Mouse (Mus musculus) forebrain, embryonic 16.5 days (tissue): Measurements from ENCODE around the gene Supt3. TPM values are rescaled to one million over a fixed set of nuclear protein-coding genes. Genes with fewer than 3 reads are reported as not detected.

Source experiments
- ATAC-seq: fragments of 200-750 bp; cut with Nextera tagmentation; 2 replicates; pipeline ENCODE4 v1.8.0; 2017; ENCODE audit warnings: mild to moderate bottlenecking, moderate library complexity
- H3K27ac ChIP-seq: fragments of 300-500 bp; sonication (generic); 2 replicates; pipeline ENCODE4 v1.5.1; 2014; ENCODE audit warnings: low read length, control low read depth
- H3K27me3 ChIP-seq: fragments of 300-500 bp; sonication (generic); replicated peaks from 2 replicates; pipeline ENCODE4 v1.6.1; 2014; ENCODE audit warnings: low read length; ENCODE audit not compliant: control insufficient read depth, insufficient read depth
- H3K36me3 ChIP-seq: fragments of 300-500 bp; sonication (generic); 2 replicates; pipeline ENCODE4 v1.6.1; 2014; ENCODE audit not compliant: control insufficient read depth, insufficient read depth
- H3K4me1 ChIP-seq: fragments of 300-500 bp; sonication (generic); replicated peaks from 2 replicates; pipeline ENCODE4 v1.6.1; 2014; ENCODE audit warnings: low read length; ENCODE audit not compliant: control insufficient read depth, insufficient read depth
- H3K4me2 ChIP-seq: fragments of 300-500 bp; sonication (generic); 2 replicates; pipeline ENCODE4 v1.6.1; 2014; ENCODE audit warnings: mild to moderate bottlenecking, low read length, control low read depth
- H3K4me3 ChIP-seq: fragments of 300-500 bp; sonication (generic); replicated peaks from 2 replicates; pipeline ENCODE4 v1.5.1; 2014; ENCODE audit warnings: mild to moderate bottlenecking, low read length, control low read depth
- H3K9ac ChIP-seq: fragments of 300-500 bp; sonication (generic); replicated peaks from 2 replicates; pipeline ENCODE4 v1.6.1; 2014; ENCODE audit warnings: low read depth, low read length, control low read depth
- H3K9me3 ChIP-seq: fragments of 300-500 bp; sonication (generic); 2 replicates; pipeline ENCODE4 v1.6.1; 2016; ENCODE audit warnings: low read length; ENCODE audit not compliant: control insufficient read depth
- WGBS: fragments of 180-500 bp; shearing (Covaris S2); extraction: QIAGEN DNeasy Blood & Tissue Kit; methylation state at CpG from one replicate; pipeline ENCODE4 v1.1.7; 2014; 5-methylcytosine and 5-hydroxymethylcytosine counted together
- polyA plus RNA-seq: library from polyadenylated mRNA; unstranded; fragments of >200 nt; fragmentation: Nextera tagmentation; extraction: Ambion mirVana; gene quantifications from 2 replicates; pipeline ENCODE4 v1.2.1, GENCODE M21; 2015

Gene Supt3
- polyA plus RNA-seq, 1 experiment from 2014 or later: 20.5 TPM

DNA sequence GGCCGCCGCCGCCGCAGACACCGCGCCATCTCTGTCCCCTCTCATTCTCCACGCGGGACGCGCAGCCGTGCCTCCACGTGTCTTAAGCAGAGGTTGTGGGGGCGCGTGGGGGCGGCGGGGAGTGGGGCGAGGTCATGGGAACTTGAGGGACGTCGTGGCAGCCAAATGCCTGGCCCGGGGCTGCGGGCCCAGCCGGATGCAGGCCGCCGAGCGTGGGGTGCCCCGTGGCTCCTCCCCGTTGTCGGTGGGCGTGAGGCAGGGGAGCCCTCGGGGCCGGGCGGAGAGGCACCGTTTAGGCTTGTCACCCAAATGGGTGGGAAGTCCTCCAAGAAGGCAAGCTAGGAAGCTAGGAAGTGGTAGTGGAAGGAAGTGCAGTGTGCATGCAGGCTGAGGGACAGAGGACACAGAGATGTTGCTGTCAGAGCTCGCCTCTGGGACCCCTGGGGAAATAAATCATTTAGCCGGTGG, 419 bp downstream of the Supt3 start:
- Histone ChIP-seq H3K36me3 (no peaks in the 10 kb centered on the region), H3K9ac (peak overlapping the region; percentile 99), H3K27me3 (no peaks in the 10 kb centered on the region), H3K4me3 (peak overlapping the region; percentile 96), H3K4me1 (peaks cover 7% of the 10 kb centered on the region), H3K9me3 (no peaks in the 10 kb centered on the region), H3K4me2 (peak overlapping the region; percentile 67), H3K27ac (peak overlapping the region; percentile 93)
- peak; percentile 86 for ATAC-seq
- 0% methylated on average over 29 of the region's 35 CpGs for WGBS

DNA sequence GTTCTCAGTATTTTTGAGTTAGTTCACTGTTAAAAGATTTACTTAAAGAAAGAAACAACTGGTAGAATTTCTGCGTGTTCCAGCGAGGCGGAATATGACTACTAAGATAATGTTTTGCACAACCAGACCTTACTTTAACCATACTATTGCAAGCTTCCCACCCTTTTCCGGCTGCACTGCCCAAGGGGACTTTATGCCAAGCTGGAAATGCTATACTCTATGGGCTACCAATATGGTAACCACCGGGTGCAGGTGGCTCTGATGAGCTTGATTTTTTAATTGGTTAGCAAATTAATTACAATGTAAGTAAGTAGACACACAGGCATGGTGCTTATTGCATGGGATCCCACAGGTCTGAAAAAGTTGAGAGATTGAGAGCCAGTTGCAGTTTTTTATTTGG, 1.2 kb downstream of the Supt3 start:
- H3K9me3 ChIP-seq: no peaks in the 10 kb centered on the region
- no peak overlapping the region; the same call in 1 of the 2 replicates for H3K4me3 ChIP-seq
- H3K4me1 ChIP-seq: peaks cover 7% of the 10 kb centered on the region
- H3K9ac ChIP-seq: no peak overlapping the region
- H3K4me2 ChIP-seq: peak overlapping the region; percentile 67
- no peak for ATAC-seq
- H3K36me3 ChIP-seq: no peaks in the 10 kb centered on the region
- H3K27ac ChIP-seq: no peak overlapping the region
- H3K27me3 ChIP-seq: no peaks in the 10 kb centered on the region
- 61% methylated on average over 5 of the region's 5 CpGs for WGBS

GRCm38 (mm10) chr17:44780353-44780752, 3.4 kb downstream of the Supt3 start:
- 74% methylated on average over 4 of the region's 4 CpGs for WGBS
- no peak for ATAC-seq

GRCm38 (mm10) chr17:44782366-44782765, 5.4 kb downstream of the Supt3 start:
- no peak overlapping the region for H3K4me3 ChIP-seq
- H3K9me3 ChIP-seq: no peaks in the 10 kb centered on the region
- no peak for ATAC-seq
- H3K4me2 ChIP-seq: no peak overlapping the region
- peaks cover 7% of the 10 kb centered on the region; the same call in 1 of the 2 replicates for H3K4me1 ChIP-seq
- no peak overlapping the region for H3K9ac ChIP-seq
- no peak overlapping the region for H3K27ac ChIP-seq
- H3K36me3 ChIP-seq: no peaks in the 10 kb centered on the region
- 88% methylated on average over 4 of the region's 4 CpGs for WGBS
- H3K27me3 ChIP-seq: no peaks in the 10 kb centered on the region

More at GRCm38 (mm10) chr17:44780353-44780752, 3.4 kb downstream of the Supt3 start:
- Histone ChIP-seq H3K36me3 (no peaks in the 10 kb centered on the region), H3K4me3 (no peak overlapping the region), H3K27me3 (no peaks in the 10 kb centered on the region), H3K27ac (no peak overlapping the region), H3K9me3 (no peaks in the 10 kb centered on the region), H3K4me2 (no peak overlapping the region), H3K9ac (no peak overlapping the region), H3K4me1 (peaks cover 7% of the 10 kb centered on the region)

DNA sequence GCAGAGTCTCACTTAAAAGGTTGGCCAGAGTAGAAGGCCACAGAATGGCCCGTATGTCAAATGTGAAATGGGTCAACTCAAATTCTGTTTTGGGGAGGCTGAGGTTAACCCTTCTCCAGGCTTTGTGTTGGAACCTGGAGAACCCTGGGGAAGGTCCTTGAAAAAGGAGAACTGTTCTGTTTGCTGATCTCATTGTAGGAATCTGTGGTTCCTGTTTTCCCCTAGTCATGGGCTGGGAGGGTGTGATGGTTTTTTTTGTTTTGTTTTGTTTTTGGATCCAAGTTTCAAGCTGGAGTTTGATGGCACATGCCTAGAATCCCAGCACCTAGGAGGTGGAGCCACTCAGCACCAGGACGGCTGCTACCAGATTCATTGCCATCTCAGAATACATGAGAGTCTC, 6.2 kb downstream of the Supt3 start:
- Histone ChIP-seq H3K27me3 (no peaks in the 10 kb centered on the region), H3K9me3 (no peaks in the 10 kb centered on the region), H3K36me3 (no peaks in the 10 kb centered on the region), H3K9ac (no peak overlapping the region), H3K4me1 (peaks cover 2% of the 10 kb centered on the region; the same call in 1 of the 2 replicates), H3K27ac (no peak overlapping the region), H3K4me2 (no peak overlapping the region), H3K4me3 (no peak overlapping the region)
- no peak for ATAC-seq
- WGBS: 88% methylated on average over 2 of the region's 2 CpGs

GRCm38 (mm10) chr17:44788982-44789747, 12.2 kb downstream of the Supt3 start:
- H3K9ac ChIP-seq: no peak overlapping the region
- no peak for ATAC-seq
- no peak overlapping the region for H3K4me2 ChIP-seq
- 47% methylated on average over 5 of the region's 5 CpGs for WGBS
- H3K27me3 ChIP-seq: no peaks in the 10 kb centered on the region
- no peak overlapping the region for H3K4me3 ChIP-seq
- no peak overlapping the region for H3K27ac ChIP-seq
- no peaks in the 10 kb centered on the region for H3K9me3 ChIP-seq
- H3K4me1 ChIP-seq: no peaks in the 10 kb centered on the region
- no peaks in the 10 kb centered on the region for H3K36me3 ChIP-seq

- no peak overlapping the region for H3K4me2 ChIP-seq
- no peaks in the 10 kb centered on the region for H3K36me3 ChIP-seq
- H3K4me3 ChIP-seq: no peak overlapping the region
- no peak for ATAC-seq
- no peaks in the 10 kb centered on the region for H3K9me3 ChIP-seq
- WGBS: 90% methylated on average over 12 of the region's 12 CpGs
- H3K9ac ChIP-seq: no peak overlapping the region
- H3K27ac ChIP-seq: no peak overlapping the region
- H3K4me1 ChIP-seq: no peaks in the 10 kb centered on the region
- H3K27me3 ChIP-seq: no peaks in the 10 kb centered on the region
Measured at GRCm38 (mm10) chr17:44792218-44792917, 15.4 kb downstream of the Supt3 start.

DNA sequence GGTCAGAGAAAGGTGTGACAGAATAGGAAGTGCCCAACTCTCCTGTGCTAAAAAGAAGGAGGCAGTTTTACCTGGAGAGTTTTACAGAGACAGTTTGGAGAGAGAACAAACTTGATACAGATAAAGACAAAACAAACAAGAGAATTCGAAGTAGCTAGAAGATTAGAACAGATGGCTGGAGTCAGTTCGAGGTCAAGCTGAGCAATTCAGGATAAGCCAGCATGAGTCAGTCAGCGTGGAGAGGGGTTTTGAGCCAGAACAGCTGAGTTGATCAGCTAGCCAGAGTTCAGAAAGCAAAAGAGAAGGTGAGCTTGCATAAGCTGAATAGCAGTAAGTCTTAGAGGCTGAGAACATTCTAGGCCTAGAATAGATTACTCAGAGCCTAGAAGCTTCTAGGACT, 20.4 kb downstream of the Supt3 start:
- no peaks in the 10 kb centered on the region for H3K36me3 ChIP-seq
- no peak overlapping the region for H3K9ac ChIP-seq
- H3K4me1 ChIP-seq: no peaks in the 10 kb centered on the region
- WGBS: 57% methylated on average over 3 of the region's 3 CpGs
- no peak overlapping the region for H3K4me3 ChIP-seq
- H3K9me3 ChIP-seq: no peaks in the 10 kb centered on the region
- no peaks in the 10 kb centered on the region for H3K27me3 ChIP-seq
- no peak overlapping the region for H3K27ac ChIP-seq
- no peak overlapping the region for H3K4me2 ChIP-seq
- no peak for ATAC-seq

- Histone ChIP-seq H3K27me3 (no peaks in the 10 kb centered on the region), H3K4me3 (no peak overlapping the region), H3K9me3 (no peaks in the 10 kb centered on the region), H3K9ac (no peak overlapping the region), H3K36me3 (no peaks in the 10 kb centered on the region), H3K27ac (no peak overlapping the region), H3K4me2 (no peak overlapping the region), H3K4me1 (no peaks in the 10 kb centered on the region)
- WGBS: 92% methylated on average over 1 of the region's 1 CpGs
- ATAC-seq: no peak
Measured at GRCm38 (mm10) chr17:44807031-44807430, 30.1 kb downstream of the Supt3 start.
